Mouse (Mus musculus) embryo, embryonic 11.5 days (tissue): ENCODE measurements around the gene Dlg2.

Experiments used
- DNase-seq: peaks from one replicate; pipeline ENCODE4 v3.0.0-alpha.2; 2012; ENCODE audit warnings: low read depth, low spot score

The Dlg2 gene

DNA sequence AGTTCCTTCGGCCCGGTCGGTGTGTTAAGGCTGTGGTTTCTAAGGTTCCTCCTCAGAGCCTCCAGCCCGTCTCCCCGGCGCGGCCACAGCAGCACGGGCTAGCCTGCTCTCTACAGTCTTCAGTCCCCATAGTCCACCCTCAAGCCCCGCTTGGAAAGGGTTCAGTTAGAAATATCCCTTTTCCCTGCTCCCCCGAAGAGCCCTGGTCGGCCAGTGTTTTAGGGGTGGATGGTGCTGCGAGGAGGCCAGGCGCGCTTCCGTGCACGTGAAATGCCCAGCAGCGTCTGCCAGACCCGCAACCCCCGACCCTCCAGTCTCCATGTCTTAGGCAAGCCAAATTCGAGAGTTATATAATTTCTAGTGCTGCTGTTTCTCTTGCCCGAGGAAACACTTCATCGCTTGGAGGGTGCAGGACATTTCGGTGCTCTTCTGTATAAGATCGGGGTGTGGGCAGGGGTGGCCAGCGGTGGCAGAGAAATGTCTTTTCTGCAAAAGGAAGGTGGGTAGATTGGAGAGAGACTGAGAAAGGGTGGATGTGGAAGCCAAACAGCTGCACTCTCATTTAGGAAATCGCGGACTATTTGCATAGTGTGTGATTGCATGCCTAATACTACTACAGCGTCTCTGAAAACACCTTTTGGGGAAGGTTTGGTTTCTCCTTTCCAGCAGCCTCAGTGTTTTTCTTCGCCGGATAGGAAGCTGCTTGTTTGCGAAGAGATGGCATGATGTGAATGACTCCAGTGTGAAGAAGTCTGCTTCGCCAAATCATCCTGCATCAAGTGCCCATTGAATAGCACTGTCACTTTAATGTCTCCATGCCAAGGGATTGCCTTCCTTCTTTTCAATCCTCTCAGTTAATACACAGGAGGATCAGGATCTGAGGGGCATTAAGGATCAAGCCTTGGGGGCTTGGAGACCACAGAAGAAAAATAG is at the start of gene Dlg2:
Gene Dlg2 (plus strand): TSS at position 360 of the 933 bp plus-strand sequence.
- no peak for DNase-seq

DNA sequence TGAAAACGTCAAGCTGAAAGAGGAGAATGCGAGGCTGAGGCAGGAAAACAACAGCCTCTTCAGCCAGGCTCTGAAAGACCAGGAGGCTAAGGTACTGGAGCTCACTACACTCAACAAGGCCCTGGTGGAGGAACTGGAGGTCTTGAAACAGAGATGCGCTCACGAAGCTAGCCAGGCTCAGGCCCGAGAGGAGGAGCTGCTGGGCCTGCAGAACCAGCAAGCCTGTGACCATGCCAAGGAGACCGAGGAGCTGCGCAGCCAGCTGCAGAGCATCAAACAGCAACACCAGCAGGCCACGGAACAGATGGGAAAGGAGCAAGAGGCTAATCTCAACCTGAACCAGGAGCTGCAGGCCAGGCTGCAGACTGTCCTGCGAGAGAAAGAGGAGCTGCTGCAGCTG is 49.5 kb upstream of the Dlg2 start:
- no peak for DNase-seq

DNA sequence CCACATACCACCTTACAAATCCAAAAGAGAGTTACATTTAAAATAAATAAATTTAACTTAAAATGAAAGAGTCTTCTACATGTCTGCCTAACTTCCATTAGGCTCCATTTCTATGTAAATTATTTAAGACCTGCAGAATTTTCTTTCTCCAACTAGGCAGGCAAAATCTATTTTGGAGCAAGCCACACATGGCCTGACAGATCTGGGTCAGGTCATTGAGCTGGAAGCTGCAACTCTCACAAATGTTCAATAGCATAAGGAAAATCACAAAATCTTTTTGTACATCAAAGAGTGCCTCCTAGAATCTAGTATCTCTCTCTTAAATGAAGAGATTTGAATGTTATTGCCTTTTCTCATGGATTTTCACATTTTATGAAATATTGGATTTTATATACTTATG is 44.3 kb upstream of the Dlg2 start:
- DNase-seq: no peak

DNA sequence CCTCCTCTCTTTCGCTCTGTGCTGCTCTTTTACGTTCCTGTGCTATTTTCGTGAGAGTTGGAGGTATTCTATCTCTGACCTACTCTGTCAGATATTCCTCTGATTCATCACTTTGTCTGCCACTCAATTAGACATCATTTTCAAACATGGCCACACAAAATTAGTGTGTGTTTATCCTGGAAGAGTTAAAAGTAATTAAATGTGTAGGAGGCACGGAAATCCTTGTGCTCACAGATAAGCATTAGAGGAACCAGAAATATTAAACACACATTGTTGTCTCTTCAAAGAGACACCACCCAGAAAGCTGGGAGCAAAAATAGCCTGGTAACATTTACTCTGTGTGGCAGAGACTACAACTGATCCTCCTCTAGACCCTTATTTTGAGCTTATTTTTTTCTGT is 36.4 kb upstream of the Dlg2 start:
- DNase-seq: no peak

DNA sequence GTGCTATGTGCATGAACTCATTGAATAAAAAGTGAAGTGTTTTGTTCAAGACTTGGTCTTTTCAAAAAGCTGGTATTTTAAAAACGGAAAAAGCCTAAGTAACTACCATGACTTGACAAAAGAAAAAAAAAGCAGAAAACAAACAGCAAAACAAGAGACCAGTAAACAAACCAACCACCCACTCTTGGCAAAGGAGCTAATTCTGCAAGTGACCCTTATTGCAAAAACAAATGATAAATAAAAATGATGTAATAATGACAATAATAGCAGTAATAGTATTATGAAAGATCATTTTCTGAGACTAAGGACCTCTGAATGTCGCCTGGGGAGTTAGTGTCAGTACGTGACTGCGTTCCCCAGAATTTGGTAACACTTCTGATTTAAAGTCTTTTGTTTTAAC is 34.4 kb upstream of the Dlg2 start:
- DNase-seq: no peak

DNA sequence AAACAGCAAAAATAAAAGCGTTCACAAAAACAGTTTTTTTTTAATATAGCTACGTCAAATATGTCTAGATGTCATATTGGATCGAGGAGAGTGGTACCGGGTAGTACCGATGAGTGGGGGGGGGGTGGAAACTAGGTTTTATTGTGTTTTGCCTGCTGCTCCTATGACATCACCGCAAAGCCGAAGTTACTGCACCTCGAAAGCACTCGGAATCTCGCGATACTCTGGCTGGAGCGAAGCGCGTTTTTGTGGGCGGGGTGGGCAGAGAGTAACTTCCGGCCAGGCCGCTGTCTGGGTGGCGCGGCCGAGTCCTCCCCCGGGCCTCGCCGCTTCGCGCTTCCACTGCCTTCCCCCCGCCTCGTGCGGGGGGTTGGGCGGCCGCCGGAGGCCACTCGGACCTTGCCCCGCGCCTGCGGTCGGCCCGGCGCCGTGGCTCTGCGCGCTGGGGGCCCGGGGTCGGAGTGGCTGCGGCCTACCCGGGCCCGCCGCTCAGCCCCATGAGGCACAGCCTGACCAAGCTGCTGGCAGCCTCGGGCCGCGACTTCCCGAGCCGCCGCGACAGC is 33.9 kb upstream of the Dlg2 start, which contains the start of gene Crebzf:
Gene Crebzf (plus strand): TSS at position 212 of the 563 bp plus-strand sequence.
- peak; percentile 96 for DNase-seq

DNA sequence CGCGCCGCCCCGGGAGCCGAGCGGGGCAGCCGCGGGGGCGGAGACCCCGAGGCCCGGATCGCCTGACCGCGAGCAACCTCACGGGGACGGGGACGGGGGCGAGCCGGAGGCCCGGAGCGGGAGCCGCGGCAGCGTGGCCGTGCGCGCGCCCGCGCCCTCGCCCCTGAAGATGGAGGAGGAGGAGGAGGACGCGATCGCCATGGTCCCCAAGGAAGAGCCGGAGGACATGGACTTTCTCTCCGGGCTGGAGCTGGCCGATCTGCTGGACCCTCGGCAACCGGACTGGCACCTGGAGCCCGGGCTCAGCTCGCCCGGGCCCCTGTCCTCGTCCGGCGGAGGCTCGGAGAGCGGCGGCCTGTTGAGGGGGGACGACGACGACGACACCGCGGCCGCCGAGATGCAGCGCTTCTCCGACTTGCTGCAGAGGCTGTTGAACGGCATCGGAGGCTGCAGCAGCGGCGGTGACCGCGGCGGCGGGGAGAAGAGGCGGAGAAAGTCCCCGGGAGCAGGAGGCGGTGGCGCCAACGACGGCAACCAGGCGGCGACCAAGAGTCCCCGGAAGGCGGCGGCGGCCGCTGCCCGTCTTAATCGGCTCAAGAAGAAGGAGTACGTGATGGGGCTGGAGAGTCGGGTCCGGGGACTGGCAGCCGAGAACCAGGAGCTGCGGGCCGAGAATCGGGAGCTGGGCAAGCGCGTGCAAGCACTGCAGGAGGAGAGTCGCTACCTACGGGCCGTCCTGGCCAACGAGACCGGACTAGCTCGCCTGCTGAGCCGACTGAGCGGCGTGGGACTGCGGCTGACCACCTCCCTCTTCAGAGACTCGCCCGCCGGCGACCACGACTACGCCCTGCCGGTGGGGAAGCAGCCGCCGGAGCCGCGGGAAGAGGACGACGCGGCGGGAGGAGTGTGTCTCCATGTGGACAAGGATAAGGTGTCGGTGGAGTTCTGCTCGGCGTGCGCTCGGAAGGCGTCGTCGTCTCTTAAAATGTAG is 33.1 kb upstream of the Dlg2 start:
- DNase-seq: no peak

DNA sequence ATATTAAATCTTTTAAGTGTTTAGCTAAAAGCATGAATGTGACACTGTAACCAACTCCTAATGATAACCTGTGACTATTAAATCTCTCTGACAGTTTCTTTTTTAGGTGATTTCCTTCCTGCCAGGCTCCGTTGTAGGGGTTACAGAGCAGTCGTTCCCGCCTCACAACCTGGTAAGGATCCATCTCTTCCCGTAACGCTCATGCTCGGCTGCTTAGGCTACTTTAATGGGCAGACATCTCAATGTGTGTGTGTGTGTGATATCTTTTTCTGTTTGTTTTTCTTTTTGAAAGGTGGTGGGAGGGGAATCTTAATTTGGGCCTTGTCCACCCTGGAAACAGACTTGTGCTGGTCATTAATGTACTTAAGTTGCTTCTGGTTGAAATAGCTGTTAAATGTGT is 32.3 kb upstream of the Dlg2 start:
- DNase-seq: no peak

DNA sequence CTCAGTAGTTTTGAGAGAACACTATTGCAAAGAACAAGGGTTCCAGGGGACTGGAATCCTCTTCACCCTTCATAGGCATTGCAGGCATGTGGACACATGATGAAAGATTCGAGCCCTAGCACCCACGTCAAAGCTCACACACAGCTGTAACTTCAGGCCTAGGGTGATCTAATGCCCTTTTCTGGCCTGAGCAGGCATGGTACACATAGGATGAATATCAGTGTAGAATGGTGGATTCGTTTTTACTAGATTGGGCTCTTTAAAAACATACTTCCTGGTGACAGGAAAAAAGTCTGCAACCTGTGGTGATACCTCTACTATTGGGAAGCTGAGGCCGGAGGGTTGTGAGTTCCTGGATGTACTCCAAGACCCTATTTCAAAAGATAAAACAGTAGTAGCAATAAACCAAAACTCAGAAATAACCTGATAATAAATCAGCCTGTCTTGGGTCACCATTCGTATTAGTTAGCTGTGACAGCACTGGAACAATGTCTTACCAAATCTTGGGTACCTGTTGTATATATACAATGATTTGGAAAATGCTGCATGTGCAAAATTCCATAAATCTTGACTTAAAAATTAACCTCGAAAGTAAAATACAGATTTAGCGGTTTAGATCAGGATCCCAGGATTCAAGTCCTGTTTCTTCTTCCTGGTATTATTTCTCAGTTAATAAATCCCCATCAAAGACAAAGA is 20.2 kb upstream of the Dlg2 start:
- DNase-seq: no peak

DNA sequence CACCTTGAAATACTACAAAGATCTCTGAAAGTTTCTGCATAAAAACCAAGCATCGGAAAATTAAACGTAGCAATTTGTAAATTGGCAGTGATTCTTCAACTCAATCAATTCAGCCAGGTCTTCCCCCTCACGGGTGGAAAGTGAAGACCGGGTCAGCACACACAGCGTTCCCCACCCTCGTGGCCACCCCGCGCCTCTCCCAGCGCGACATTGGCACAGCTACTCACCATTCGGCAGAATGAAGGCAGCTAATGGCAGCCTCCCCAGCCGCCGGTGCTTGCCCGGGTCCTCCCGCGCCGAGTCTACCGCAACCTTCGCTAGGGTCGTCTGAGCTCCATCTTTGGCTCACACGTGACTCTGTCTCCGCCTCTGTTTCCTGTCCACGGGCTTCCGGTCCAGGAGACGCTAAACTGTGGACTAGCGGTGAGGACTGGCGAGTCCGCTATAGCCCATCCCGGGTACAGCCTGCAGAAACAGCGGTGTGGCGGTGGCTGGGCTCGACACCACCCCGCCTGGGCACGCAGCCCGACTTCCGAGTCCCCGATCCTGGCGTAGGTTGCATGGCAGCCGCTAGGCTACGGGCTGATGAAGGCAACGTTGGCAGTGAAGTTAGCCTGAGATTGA is 19.5 kb upstream of the Dlg2 start, which contains the start of gene Tmem126a:
Gene Tmem126a (minus strand): TSS at position 385 of the 624 bp plus-strand sequence.
- DNase-seq: peak; percentile 78

DNA sequence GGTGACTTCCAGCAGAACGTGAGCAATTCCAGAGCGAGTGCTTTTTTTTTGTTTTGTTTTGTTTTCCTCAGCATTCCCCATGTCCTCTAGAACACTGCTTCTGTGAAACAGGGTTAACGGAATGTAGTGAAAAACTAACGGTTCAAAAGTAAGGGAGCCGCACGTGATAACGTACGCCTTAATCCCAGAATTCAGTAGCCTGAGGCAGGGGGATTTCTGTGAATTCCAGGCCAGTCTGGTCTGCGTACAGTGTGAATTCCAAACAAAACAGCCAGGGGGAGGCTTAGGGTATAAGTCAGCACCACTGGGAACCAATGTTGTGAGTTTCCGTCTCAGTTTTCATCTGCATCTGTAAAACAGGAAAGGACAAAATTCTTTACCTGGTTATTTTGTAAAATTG is 19.0 kb upstream of the Dlg2 start:
- DNase-seq: no peak

DNA sequence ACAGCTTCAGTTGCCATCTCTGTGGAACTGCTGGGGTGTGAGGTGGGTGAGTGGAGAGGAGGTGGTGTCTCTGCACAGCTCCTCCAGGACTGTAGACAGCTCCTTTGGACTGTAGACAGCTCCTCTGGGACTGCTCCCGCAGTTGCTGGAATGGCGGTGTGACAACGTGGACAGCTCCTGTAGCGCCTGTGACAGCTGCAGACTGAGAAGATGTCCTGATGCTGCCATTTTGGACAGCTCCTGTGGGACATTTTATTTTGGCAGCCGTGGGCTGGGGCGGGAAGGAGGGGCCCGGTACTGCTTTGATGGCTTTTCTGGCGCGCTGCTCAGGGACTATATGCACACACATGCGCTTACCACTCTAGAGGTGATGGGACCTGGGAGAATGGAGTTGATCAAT is 16.1 kb upstream of the Dlg2 start:
- DNase-seq: no peak

DNA sequence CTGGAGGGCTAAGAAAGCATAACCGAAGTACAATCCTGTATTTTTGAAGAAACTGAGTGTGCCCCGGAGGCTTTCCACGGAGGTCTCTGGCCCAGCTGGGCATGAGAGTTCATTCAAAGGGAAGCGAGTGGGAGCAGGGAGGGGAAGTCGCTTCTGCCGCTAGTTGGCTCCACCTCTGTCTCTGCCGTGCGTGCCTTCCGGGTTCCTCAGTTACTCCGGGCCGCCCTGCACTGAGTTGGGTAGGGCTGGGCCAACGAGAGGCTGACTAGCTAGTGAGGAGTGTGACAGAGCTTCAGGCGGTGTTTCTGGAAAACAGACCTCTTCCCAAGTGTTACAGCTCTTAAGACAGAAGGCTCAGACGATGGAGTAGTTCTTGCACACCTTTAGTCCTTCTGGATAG is 15.5 kb upstream of the Dlg2 start:
- no peak for DNase-seq

DNA sequence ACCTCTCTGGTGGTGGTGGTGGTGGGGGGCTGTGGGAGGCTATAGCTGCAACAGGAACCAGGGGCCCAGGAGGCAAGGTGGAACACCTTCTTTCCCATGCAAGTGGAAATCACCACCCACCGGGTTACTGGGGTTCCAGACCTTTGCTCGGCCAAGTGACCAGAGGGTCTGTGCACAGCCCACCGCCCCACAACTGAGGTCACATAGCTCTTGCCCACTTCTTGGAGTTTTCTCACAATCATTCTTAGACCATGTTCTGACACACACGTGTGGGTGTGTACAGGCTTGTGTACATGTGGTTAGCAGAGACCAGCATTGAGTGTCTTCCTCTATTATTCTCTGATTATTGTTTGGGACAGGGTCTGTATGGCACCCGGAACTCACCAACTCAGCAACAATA is 15.0 kb upstream of the Dlg2 start:
- DNase-seq: no peak

DNA sequence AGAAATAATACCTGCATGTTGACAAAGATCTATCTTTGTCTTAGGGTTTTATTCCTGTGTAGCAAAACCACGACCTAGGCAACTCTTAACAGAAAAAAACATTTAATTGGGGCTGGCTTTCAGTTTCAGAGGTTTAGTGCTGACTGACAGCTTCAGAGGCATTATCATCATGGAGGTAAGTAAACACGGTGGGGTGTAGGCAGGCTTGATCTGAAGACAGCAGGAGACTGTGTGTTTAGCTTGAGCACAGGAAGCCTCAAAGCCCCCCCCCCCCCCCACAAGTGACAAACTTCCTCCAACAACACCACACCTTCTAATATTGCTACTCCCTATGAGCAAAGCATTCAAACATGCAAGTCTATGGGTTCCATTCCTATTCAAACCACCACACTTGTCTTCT is 3.0 kb upstream of the Dlg2 start:
- no peak for DNase-seq

DNA sequence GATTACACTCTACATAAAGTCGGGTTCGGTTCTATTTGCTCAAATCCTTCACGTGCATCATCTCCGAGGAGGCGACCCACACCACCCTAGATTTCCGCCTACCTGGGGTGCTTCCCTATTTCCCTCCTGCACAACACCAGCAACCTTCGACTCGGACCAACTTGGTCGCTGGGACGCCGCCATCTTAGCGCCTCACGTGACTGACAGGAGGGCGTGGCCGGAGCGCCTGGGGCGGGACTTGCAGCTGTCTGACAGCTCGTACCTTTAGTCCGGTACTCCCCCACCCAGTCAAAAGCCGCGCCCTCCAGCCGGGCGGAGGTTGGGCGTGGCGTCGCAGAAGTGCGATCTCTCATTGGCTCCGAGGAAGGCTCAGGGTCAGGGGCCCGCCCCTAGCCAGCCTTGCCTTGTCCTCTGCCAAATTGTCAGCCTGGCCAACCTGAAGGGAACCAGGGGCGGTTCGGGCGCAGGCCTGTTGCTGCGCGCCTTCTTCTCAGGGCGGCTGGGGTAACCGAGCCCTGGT is 619 bp upstream of the Dlg2 start, which contains the start of gene Tmem126b:
Gene Tmem126b (minus strand): TSS at position 209 of the 520 bp plus-strand sequence.
- DNase-seq: peak; percentile 97

DNA sequence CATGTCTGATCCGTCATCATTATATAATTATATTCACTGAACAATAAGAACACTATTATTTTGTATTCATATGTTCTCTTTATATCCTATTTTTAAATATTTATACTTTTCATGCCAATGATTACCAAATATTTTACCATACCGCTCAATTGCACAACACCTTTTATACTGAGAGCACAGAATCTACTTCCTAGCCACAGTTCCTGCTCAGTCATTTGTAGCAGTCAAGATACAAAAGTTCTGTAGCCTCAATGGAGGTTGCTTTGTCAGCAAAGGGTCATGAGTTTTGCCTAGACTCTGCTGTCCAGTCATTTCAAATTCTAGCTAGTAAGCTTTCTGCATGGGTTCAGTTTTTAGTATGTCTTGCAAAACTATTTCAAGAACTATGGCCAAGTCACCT is 6.1 kb downstream of the Dlg2 start:
- DNase-seq: no peak

DNA sequence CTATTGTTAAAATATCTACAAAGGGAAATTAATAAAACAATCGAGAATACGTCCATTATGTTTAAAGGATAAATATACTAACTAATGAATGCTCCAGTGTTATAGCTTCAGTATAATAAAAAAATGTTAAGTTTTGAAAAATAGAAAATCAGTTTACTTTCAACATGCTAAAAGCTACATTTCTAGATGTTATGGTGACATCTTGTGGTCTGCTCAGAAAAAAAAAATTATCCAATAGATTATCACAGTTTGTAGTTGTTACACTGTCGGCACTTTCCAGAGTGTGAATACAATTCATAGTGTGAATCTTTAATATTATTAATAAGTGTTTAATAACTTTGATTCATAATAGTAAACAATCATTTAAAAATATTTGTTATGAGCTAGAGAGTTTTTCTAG is 31.7 kb downstream of the Dlg2 start:
- DNase-seq: no peak

DNA sequence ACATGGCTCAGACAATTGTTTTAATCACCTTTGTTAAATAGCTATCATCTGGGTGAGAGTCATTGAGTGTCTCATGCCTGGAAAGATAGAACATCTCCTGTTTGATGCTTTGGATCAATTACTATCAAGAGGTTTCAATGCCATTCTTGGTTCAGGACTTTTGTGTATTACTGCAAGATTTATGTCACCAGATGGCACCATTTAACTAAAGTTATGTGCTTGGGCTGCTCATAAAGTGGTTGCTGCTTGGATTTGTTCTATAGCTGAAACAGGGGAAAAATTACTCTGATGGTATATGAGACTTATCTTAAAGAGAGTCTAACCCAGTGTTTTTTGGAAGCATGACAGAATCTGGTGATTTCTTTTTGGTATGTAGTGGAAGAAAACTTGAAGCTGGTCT is 35.8 kb downstream of the Dlg2 start:
- DNase-seq: peak; percentile 8
